Mouse (Mus musculus): ENCODE measurements at regions not wholly inside any gene's neighbourhood (a gene's known extent, or its start where the extent isn't known, plus 50 kb on each side); places are given as distances from the start of the nearest gene placed in this dataset.
A peak's percentile ranks its signal among the peaks of the same experiment; 100 is the strongest.

GRCm38 (mm10) chr6:31659901-31660300, 96.1 kb upstream of the Podxl start:
- DNase-seq (ENCODE audit: low spot score) = no peak

GRCm38 (mm10) chr6:31658447-31659199, 94.8 kb upstream of the Podxl start:
- no peak for DNase-seq (ENCODE audit: low spot score)

GRCm38 (mm10) chr6:31650791-31651476, 87.2 kb upstream of the Podxl start:
- DNase-seq (ENCODE audit: low spot score) = no peak

- no peak for DNase-seq (ENCODE audit: low spot score)
These were observed 81.5 kb upstream of the Podxl start for GRCm38 (mm10) chr6:31645261-31645660.

GRCm38 (mm10) chr6:31644504-31644903, 80.7 kb upstream of the Podxl start:
- DNase-seq (ENCODE audit: low spot score) = no peak

- peak; percentile 89 for DNase-seq (ENCODE audit: low spot score)
These were observed 78.7 kb upstream of the Podxl start for GRCm38 (mm10) chr6:31642451-31642942.

- no peak for DNase-seq (ENCODE audit: low spot score)
These were observed 77.0 kb upstream of the Podxl start for GRCm38 (mm10) chr6:31640745-31641144.

- peak; percentile 70 for DNase-seq (ENCODE audit: low spot score)
These were observed 75.7 kb upstream of the Podxl start for GRCm38 (mm10) chr6:31639460-31639859.

- no peak for DNase-seq (ENCODE audit: low spot score)
These were observed 74.8 kb upstream of the Podxl start for GRCm38 (mm10) chr6:31638434-31639220.

GRCm38 (mm10) chr6:31637371-31638052, 73.7 kb upstream of the Podxl start:
- DNase-seq (ENCODE audit: low spot score) = no peak

GRCm38 (mm10) chr6:31636954-31637353, 73.2 kb upstream of the Podxl start:
- DNase-seq (ENCODE audit: low spot score) = no peak

GRCm38 (mm10) chr6:31632485-31632884, 68.7 kb upstream of the Podxl start:
- no peak for DNase-seq (ENCODE audit: low spot score)

- DNase-seq (ENCODE audit: low spot score) = no peak
These were observed 66.2 kb upstream of the Podxl start for GRCm38 (mm10) chr6:31630009-31630408.

GRCm38 (mm10) chr6:31627912-31628311, 64.1 kb upstream of the Podxl start:
- no peak for DNase-seq (ENCODE audit: low spot score)

- DNase-seq (ENCODE audit: low spot score) = no peak
These were observed 61.3 kb upstream of the Podxl start for GRCm38 (mm10) chr6:31625055-31625454.

GRCm38 (mm10) chr6:31624374-31624773, 60.6 kb upstream of the Podxl start:
- peak; percentile 50 for DNase-seq (ENCODE audit: low spot score)

GRCm38 (mm10) chr6:31621023-31621422, 57.2 kb upstream of the Podxl start:
- DNase-seq (ENCODE audit: low spot score) = no peak

GRCm38 (mm10) chr6:31618852-31619251, 55.1 kb upstream of the Podxl start:
- DNase-seq (ENCODE audit: low spot score) = no peak

GRCm38 (mm10) chr6:31617341-31617740, 53.6 kb upstream of the Podxl start:
- DNase-seq (ENCODE audit: low spot score) = peak; percentile 85

GRCm38 (mm10) chr6:31615426-31615970, 51.7 kb upstream of the Podxl start:
- no peak for DNase-seq (ENCODE audit: low spot score)

GRCm38 (mm10) chr6:31614563-31614962, 50.8 kb upstream of the Podxl start:
- DNase-seq (ENCODE audit: low spot score) = no peak
